ENCODE assay signal across 19 mouse cellular contexts in genomic region chr13:18334035-18334434, GRCm38 (mm10).
"Had no signal": no experiment of that assay in that cellular context is flagged by ENCODE, and none has a peak within 500 bp of the region (broad histone marks: within the 10 kb centered on the region; RNA-seq: fewer than 3 reads in every experiment).

No protein-coding gene starts in this region.

- H3K4me2 ChIP-seq: hindbrain, embryonic 15.5 days; liver, embryonic 13.5 days; lung, embryonic 14.5 days; midbrain, embryonic 13.5 days; neural tube, embryonic 13.5 days; stomach, embryonic 15.5 days had no signal

- H3K36me3 ChIP-seq: hindbrain, embryonic 15.5 days; liver, embryonic 13.5 days; midbrain, embryonic 10.5 days; midbrain, embryonic 13.5 days; neural tube, embryonic 13.5 days; stomach, embryonic 15.5 days had no signal

- H3K4me3 ChIP-seq: hindbrain, embryonic 15.5 days; left cerebral cortex, adult 2 months; liver, embryonic 13.5 days; megakaryocyte, embryonic 14.5 days; midbrain, embryonic 10.5 days; midbrain, embryonic 13.5 days; myocyte; neural tube, embryonic 13.5 days; stomach, embryonic 15.5 days had no signal

- H3K9me3 ChIP-seq: hindbrain, embryonic 15.5 days; liver, embryonic 13.5 days; megakaryocyte, embryonic 14.5 days; midbrain, embryonic 10.5 days; midbrain, embryonic 13.5 days; neural tube, embryonic 13.5 days; stomach, embryonic 15.5 days had no signal

- H3K27me3 ChIP-seq: hindbrain, embryonic 15.5 days; liver, embryonic 13.5 days; megakaryocyte, embryonic 14.5 days; midbrain, embryonic 13.5 days; stomach, embryonic 15.5 days had no signal

- H3K9ac ChIP-seq: hindbrain, embryonic 15.5 days; liver, embryonic 13.5 days; lung, embryonic 14.5 days; midbrain, embryonic 13.5 days; neural tube, embryonic 13.5 days; stomach, embryonic 15.5 days had no signal

- ATAC-seq: intestine, postnatal 0 days; midbrain, embryonic 13.5 days; midbrain, embryonic 16.5 days had no signal

- H3K27ac ChIP-seq: hindbrain, embryonic 15.5 days; left cerebral cortex, adult 2 months; liver, embryonic 13.5 days; midbrain, embryonic 10.5 days; midbrain, embryonic 13.5 days; neural tube, embryonic 13.5 days; stomach, embryonic 15.5 days had no signal

- DNase-seq: layer of hippocampus, postnatal 36 days; liver, embryonic 13.5 days; lung, embryonic 14.5 days; lung, postnatal 10 days; lung, postnatal 36 days; retina, postnatal 1 day; right cerebral cortex, postnatal 25 days; spleen, adult 18-20 months; thymus, postnatal 25 days had no signal

- H3K4me1 ChIP-seq: liver, embryonic 13.5 days; megakaryocyte, embryonic 14.5 days; stomach, embryonic 15.5 days had no signal
